Mouse (Mus musculus) G1E (cell line): ENCODE results near the gene Ptpn6. TPM values are rescaled to one million over a fixed set of nuclear protein-coding genes. Genes with fewer than 3 reads are reported as not detected.
A peak's percentile ranks its signal among the peaks of the same experiment; 100 is the strongest.

Source experiments
- ATAC-seq: 2 replicates; pipeline ENCODE4 v1.8.0; 2016; ENCODE audit warnings: mild to moderate bottlenecking; ENCODE audit not compliant: insufficient number of reproducible peaks, poor library complexity, low FRiP score, severe bottlenecking; ENCODE audit errors: extremely low read depth
- DNase-seq: peaks from one replicate; pipeline ENCODE4 v3.0.0; 2012; ENCODE audit warnings: low spot score
- H3K27me3 ChIP-seq: 2 replicates; pipeline ENCODE4 v1.6.1; 2012; ENCODE audit warnings: mild to moderate bottlenecking, low read length, inconsistent platforms; ENCODE audit not compliant: insufficient read depth
- H3K36me3 ChIP-seq: replicated peaks from 2 replicates; pipeline ENCODE3; 2012; ENCODE audit warnings: mild to moderate bottlenecking, inconsistent platforms
- H3K4me1 ChIP-seq: 2 replicates; pipeline ENCODE4 v1.6.1; 2012; ENCODE audit warnings: low read depth, low read length, inconsistent platforms, mixed read lengths; ENCODE audit not compliant: insufficient read depth
- H3K4me3 ChIP-seq: 2 replicates; pipeline ENCODE4 v1.5.1; 2012; ENCODE audit warnings: low read depth, mild to moderate bottlenecking, inconsistent platforms, low read length, moderate library complexity, mixed read lengths
- H3K9me3 ChIP-seq: replicated peaks from 2 replicates; pipeline ENCODE4 v1.6.1; 2012; ENCODE audit warnings: inconsistent platforms
- CTCF ChIP-seq: IDR thresholded peaks from 2 replicates; pipeline ENCODE4 v1.5.1; 2012; ENCODE audit warnings: low read depth, low read length, inconsistent platforms, mixed read lengths
- GATA1 ChIP-seq: IDR thresholded peaks from 2 replicates; pipeline ENCODE4 v1.6.1; 2012; ENCODE audit warnings: borderline replicate concordance, low read length, inconsistent platforms, mixed read lengths
- GATA2 ChIP-seq: IDR thresholded peaks from 2 replicates; pipeline ENCODE4 v1.6.1; 2012; ENCODE audit warnings: low read depth, low read length, inconsistent platforms, borderline replicate concordance
- POLR2AphosphoS5 ChIP-seq: IDR thresholded peaks from 2 replicates; pipeline ENCODE4 v1.6.1; 2012; ENCODE audit warnings: low read depth, low read length, inconsistent platforms; ENCODE audit not compliant: insufficient replicate concordance
- TAL1 ChIP-seq: conservative IDR thresholded peaks from 2 replicates; pipeline ENCODE4 v1.6.1; 2012; ENCODE audit warnings: low read depth, low read length, inconsistent platforms, mixed read lengths
- polyA plus RNA-seq: library from polyadenylated mRNA; stranded (reverse); fragments of >175 nt; gene quantifications from 2 replicates; pipeline ENCODE4 v1.2.3, GENCODE M21; 2012
- total RNA-seq, 2 experiments: library from RNA; stranded (forward) in 1 of 2; stranded (reverse) in 1 of 2; fragments of 200-1000 nt in 1 of 2; fragments of >200 nt in 1 of 2; fragmentation: Nextera tagmentation in 1 of 2; gene quantifications; 2 replicates each; pipeline ENCODE4 v1.2.3; 2014 to 2017

Ptpn6 gene
- total and polyA plus RNA-seq, 3 experiments: 66.2 to 356 (median 129) TPM

GRCm38 (mm10) chr6:124757351-124757880 lies 18.9 kb upstream of the Ptpn6 start:
- DNase-seq (no peak), ATAC-seq (no peak)
- no peaks in the 10 kb centered on the region for H3K36me3 ChIP-seq
- H3K9me3 ChIP-seq: no peaks in the 10 kb centered on the region
- TF ChIP-seq GATA1 (no peak), CTCF (no peak), GATA2 (no peak)
- peaks cover 38% of the 10 kb centered on the region for H3K4me1 ChIP-seq
- H3K4me3 ChIP-seq: no peak overlapping the region
- H3K27me3 ChIP-seq: peaks cover 57% of the 10 kb centered on the region

- Histone ChIP-seq H3K4me3 (peak overlapping the region; percentile 74), H3K27me3 (peaks cover 60% of the 10 kb centered on the region), H3K9me3 (no peaks in the 10 kb centered on the region), H3K36me3 (no peaks in the 10 kb centered on the region), H3K4me1 (peaks cover 38% of the 10 kb centered on the region)
- DNase-seq (peak; percentile 58), ATAC-seq (peak; percentile 40)
- TF ChIP-seq GATA1: no peak
- no peak for TF ChIP-seq GATA2
- TF ChIP-seq POLR2AphosphoS5: no peak
- TF ChIP-seq TAL1: no peak
- TF ChIP-seq CTCF: no peak
Measured at GRCm38 (mm10) chr6:124756652-124757350, 18.3 kb upstream of the Ptpn6 start.

GRCm38 (mm10) chr6:124755831-124756595 lies 17.5 kb upstream of the Ptpn6 start, which contains the start of the genes Gm45234 and Atn1:
Gene Gm45234 (minus strand): TSS chr6:124756021.
Gene Atn1 (minus strand): TSS chr6:124756524.
- TF ChIP-seq GATA2 (no peak), TAL1 (no peak), CTCF (no peak), GATA1 (no peak), POLR2AphosphoS5 (no peak)
- H3K4me1 ChIP-seq: peaks cover 38% of the 10 kb centered on the region
- peak within 1 kb of the TSS; percentile 74 for H3K4me3 ChIP-seq
- DNase-seq (peak; percentile 55), ATAC-seq (peak; percentile 31; the same call in 1 of the 2 replicates)
- H3K9me3 ChIP-seq: no peaks in the 10 kb centered on the region
- peaks cover 52% of the 10 kb centered on the region for H3K27me3 ChIP-seq
- no peaks in the 10 kb centered on the region for H3K36me3 ChIP-seq

GRCm38 (mm10) chr6:124755306-124755705 lies 16.8 kb upstream of the Ptpn6 start:
- Histone ChIP-seq H3K36me3 (no peaks in the 10 kb centered on the region), H3K4me3 (no peak overlapping the region; the same call in 1 of the 2 replicates), H3K4me1 (peaks cover 41% of the 10 kb centered on the region), H3K9me3 (no peaks in the 10 kb centered on the region), H3K27me3 (peaks cover 47% of the 10 kb centered on the region)
- no peak for ATAC-seq
- DNase-seq: no peak
- TF ChIP-seq CTCF (no peak), GATA2 (no peak), GATA1 (no peak), TAL1 (no peak), POLR2AphosphoS5 (no peak)

- DNase-seq (no peak), ATAC-seq (no peak)
- Histone ChIP-seq H3K36me3 (peaks cover 8% of the 10 kb centered on the region), H3K4me1 (peaks cover 38% of the 10 kb centered on the region), H3K9me3 (no peaks in the 10 kb centered on the region), H3K4me3 (no peak overlapping the region), H3K27me3 (peaks cover 42% of the 10 kb centered on the region)
- TF ChIP-seq GATA2 (no peak), CTCF (no peak), TAL1 (no peak), GATA1 (no peak), POLR2AphosphoS5 (no peak)
Measured at GRCm38 (mm10) chr6:124753861-124754260, 15.3 kb upstream of the Ptpn6 start.

- H3K4me3 ChIP-seq: no peak overlapping the region
- DNase-seq (no peak), ATAC-seq (no peak)
- H3K4me1 ChIP-seq: peaks cover 29% of the 10 kb centered on the region
- TF ChIP-seq GATA1: no peak
- TF ChIP-seq TAL1: no peak
- no peaks in the 10 kb centered on the region for H3K9me3 ChIP-seq
- peaks cover 28% of the 10 kb centered on the region for H3K36me3 ChIP-seq
- H3K27me3 ChIP-seq: peaks cover 22% of the 10 kb centered on the region
Measured at GRCm38 (mm10) chr6:124750405-124750804, 11.9 kb upstream of the Ptpn6 start.
